Mouse (Mus musculus): ENCODE data around the gene Phyhd1. TPM values are rescaled to one million over a fixed set of nuclear protein-coding genes. Genes with fewer than 3 reads are reported as not detected.

Gene Phyhd1
- polyA plus RNA-seq, 1 experiment from 2014 or later = 14.1 TPM

DNA sequence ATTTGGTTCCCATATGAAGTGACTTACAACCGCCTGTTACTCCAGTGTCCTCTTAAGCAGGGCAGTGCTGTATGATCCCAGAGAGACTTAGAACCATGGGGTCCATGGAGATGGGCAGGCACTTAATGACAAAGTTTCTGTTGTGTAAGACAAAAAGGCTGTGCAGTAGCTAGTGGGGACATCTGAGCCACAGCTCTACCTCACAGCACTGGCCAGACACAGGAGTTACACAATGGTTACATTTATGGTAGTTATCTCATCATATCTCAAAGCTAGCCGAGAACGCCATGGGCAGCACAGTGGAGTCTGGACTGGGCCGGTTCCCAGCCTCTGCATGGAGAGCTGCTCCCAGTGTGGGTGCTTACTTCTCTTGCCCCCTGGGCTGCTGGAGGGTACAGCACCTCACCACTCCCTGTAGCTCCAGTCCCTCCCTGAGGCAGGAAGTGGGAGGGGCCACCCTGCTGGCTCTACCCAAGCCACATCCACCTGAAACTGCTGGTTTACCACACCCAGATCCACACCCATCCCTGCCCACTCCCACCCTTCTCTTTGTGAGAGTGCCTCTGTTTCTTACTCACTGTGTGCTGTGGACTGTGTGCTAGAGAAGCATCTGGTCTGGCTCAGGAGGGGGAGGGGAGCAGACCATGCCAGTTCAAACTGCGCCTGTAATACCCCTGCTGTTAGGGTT, 14.4 kb upstream of the Phyhd1 start:
- Histone ChIP-seq H3K4me1 (replicated peaks; ENCODE audit: control insufficient read depth, insufficient read depth, low read length) (peaks cover 10% of the 10 kb centered on the region; the same call in 1 of the 2 replicates), H3K36me3 (ENCODE audit: control insufficient read depth, insufficient read depth, low read length) (peaks cover 44% of the 10 kb centered on the region), H3K9me3 (ENCODE audit: control insufficient read depth, low read length) (no peaks in the 10 kb centered on the region), H3K27ac (ENCODE audit: low read depth) (peak overlapping the region; percentile 62), H3K4me2 (ENCODE audit: low read length) (no peak overlapping the region), H3K27me3 (replicated peaks; ENCODE audit: control insufficient read depth, insufficient read depth, low read length) (no peaks in the 10 kb centered on the region), H3K9ac (ENCODE audit: low read length) (no peak overlapping the region), H3K4me3 (ENCODE audit: low read depth, low read length) (no peak overlapping the region)
- peak; percentile 90 for ATAC-seq (replicated peaks; ENCODE audit: low FRiP score, low TSS enrichment, low read depth)
- WGBS = 76% methylated on average over 5 of the region's 5 CpGs
- DNase-seq (ENCODE audit: low spot score) = peak; percentile 75

DNA sequence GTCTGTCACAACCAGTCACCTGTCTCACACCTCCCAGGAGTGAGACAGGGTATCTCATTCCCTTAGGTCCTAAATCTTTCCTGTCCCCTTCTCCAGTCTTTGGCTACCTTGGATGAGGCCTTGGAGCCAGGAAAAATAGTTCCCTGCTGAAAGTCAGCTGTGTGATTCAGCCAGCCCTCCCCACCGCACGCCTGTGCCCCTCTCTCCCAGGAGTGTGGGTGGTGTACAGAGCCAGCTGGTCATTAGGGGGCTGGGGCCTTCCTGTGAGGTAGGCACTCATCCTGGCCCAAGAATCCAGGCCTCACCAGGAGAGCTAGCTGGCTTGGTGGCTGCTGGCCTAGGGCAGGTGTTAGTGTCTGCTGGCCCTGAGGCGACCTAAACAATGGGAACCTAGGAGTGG, 13.5 kb upstream of the Phyhd1 start:
- ATAC-seq (replicated peaks; ENCODE audit: low FRiP score, low TSS enrichment, low read depth) (no peak), DNase-seq (ENCODE audit: low spot score) (no peak)
- Histone ChIP-seq H3K27ac (ENCODE audit: low read depth) (peak overlapping the region; percentile 62; the same call in 1 of the 2 replicates), H3K27me3 (replicated peaks; ENCODE audit: control insufficient read depth, insufficient read depth, low read length) (no peaks in the 10 kb centered on the region), H3K4me3 (ENCODE audit: low read depth, low read length) (no peak overlapping the region), H3K36me3 (ENCODE audit: control insufficient read depth, insufficient read depth, low read length) (peaks cover 53% of the 10 kb centered on the region), H3K4me1 (replicated peaks; ENCODE audit: control insufficient read depth, insufficient read depth, low read length) (peaks cover 10% of the 10 kb centered on the region; the same call in 1 of the 2 replicates), H3K4me2 (ENCODE audit: low read length) (no peak overlapping the region), H3K9ac (ENCODE audit: low read length) (no peak overlapping the region), H3K9me3 (ENCODE audit: control insufficient read depth, low read length) (no peaks in the 10 kb centered on the region)
- WGBS = 80% methylated on average over 3 of the region's 3 CpGs

DNA sequence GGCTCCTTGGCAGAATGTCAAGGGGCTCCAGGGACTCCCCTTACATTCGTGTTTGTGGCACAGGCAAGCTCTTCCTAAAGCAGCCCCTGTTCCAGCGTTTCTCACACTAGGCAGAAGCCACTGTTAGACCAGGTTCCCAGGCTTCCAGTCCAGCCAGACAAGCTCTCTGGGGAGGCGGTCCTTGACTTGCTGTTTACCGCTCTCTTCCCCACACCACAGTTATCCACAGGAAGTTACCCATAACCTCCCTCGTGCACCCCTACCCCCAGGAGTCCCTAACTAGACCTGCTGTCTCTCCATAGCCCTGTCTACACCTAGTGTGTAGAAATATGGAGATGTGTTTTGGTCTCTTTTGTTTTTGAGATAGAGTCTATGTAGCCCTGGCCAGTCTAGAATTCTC, 12.2 kb upstream of the Phyhd1 start:
- H3K9me3 ChIP-seq (ENCODE audit: control insufficient read depth, low read length) = no peaks in the 10 kb centered on the region
- no peak overlapping the region for H3K9ac ChIP-seq (ENCODE audit: low read length)
- 77% methylated on average over 5 of the region's 5 CpGs for WGBS
- DNase-seq (ENCODE audit: low spot score) (no peak), ATAC-seq (replicated peaks; ENCODE audit: low FRiP score, low TSS enrichment, low read depth) (no peak)
- no peak overlapping the region for H3K4me2 ChIP-seq (ENCODE audit: low read length)
- no peak overlapping the region for H3K4me3 ChIP-seq (ENCODE audit: low read depth, low read length)
- no peaks in the 10 kb centered on the region for H3K27me3 ChIP-seq (replicated peaks; ENCODE audit: control insufficient read depth, insufficient read depth, low read length)
- H3K4me1 ChIP-seq (replicated peaks; ENCODE audit: control insufficient read depth, insufficient read depth, low read length) = peaks cover 10% of the 10 kb centered on the region; the same call in 1 of the 2 replicates
- no peak overlapping the region for H3K27ac ChIP-seq (ENCODE audit: low read depth)
- peaks cover 54% of the 10 kb centered on the region for H3K36me3 ChIP-seq (ENCODE audit: control insufficient read depth, insufficient read depth, low read length)

DNA sequence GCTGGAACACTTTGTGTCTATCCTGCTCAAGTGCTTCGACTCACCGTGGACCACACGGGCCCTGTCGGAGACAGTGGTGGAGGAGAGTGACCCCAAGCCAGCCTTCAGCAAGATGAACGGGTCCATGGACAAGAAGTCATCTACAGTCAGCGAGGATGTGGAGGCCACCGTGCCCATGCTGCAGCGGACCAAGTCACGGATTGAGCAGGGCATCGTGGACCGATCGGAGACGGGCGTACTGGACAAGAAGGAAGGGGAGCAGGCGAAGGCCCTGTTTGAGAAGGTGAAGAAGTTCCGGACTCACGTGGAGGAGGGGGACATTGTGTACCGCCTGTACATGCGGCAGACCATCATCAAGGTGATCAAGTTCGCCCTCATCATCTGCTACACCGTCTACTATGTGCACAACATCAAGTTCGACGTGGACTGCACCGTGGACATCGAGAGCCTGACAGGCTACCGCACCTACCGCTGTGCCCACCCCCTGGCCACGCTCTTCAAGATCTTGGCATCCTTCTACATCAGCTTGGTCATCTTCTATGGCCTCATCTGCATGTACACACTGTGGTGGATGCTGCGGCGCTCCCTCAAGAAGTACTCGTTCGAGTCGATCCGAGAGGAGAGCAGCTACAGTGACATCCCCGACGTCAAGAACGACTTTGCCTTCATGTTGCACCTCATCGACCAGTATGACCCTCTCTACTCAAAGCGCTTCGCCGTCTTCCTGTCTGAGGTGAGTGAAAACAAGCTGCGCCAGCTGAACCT, 10.2 kb upstream of the Phyhd1 start:
- Histone ChIP-seq H3K27me3 (replicated peaks; ENCODE audit: control insufficient read depth, insufficient read depth, low read length) (no peaks in the 10 kb centered on the region), H3K36me3 (ENCODE audit: control insufficient read depth, insufficient read depth, low read length) (peaks cover 66% of the 10 kb centered on the region), H3K9me3 (ENCODE audit: control insufficient read depth, low read length) (no peaks in the 10 kb centered on the region), H3K4me2 (ENCODE audit: low read length) (no peak overlapping the region), H3K4me3 (ENCODE audit: low read depth, low read length) (no peak overlapping the region), H3K4me1 (replicated peaks; ENCODE audit: control insufficient read depth, insufficient read depth, low read length) (peaks cover 10% of the 10 kb centered on the region; the same call in 1 of the 2 replicates), H3K9ac (ENCODE audit: low read length) (no peak overlapping the region), H3K27ac (ENCODE audit: low read depth) (no peak overlapping the region)
- ATAC-seq (replicated peaks; ENCODE audit: low FRiP score, low TSS enrichment, low read depth) (no peak), DNase-seq (ENCODE audit: low spot score) (no peak)
- WGBS = 96% methylated on average over 42 of the region's 42 CpGs

DNA sequence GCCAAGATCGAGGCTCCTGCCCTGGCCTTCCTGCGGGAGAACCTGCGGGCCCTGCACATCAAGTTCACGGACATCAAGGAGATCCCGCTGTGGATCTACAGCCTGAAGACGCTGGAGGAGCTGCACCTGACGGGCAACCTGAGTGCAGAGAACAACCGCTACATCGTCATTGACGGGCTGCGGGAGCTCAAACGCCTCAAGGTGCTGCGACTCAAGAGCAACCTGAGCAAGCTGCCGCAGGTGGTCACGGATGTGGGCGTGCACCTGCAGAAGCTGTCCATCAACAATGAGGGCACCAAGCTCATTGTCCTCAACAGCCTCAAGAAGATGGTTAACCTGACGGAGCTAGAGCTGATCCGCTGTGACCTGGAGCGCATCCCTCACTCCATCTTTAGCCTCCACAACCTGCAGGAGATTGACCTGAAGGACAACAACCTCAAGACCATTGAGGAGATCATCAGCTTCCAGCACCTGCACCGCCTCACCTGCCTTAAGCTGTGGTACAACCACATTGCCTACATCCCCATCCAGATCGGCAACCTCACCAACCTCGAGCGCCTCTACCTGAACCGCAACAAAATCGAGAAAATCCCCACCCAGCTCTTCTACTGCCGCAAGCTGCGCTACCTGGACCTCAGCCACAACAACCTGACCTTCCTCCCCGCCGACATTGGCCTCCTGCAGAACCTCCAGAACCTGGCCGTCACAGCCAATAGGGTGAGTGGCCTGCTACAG, 9.2 kb upstream of the Phyhd1 start:
- Histone ChIP-seq H3K9ac (ENCODE audit: low read length) (no peak overlapping the region), H3K9me3 (ENCODE audit: control insufficient read depth, low read length) (no peaks in the 10 kb centered on the region), H3K4me3 (ENCODE audit: low read depth, low read length) (no peak overlapping the region), H3K4me1 (replicated peaks; ENCODE audit: control insufficient read depth, insufficient read depth, low read length) (peaks cover 6% of the 10 kb centered on the region; the same call in 1 of the 2 replicates), H3K36me3 (ENCODE audit: control insufficient read depth, insufficient read depth, low read length) (peaks cover 75% of the 10 kb centered on the region), H3K27me3 (replicated peaks; ENCODE audit: control insufficient read depth, insufficient read depth, low read length) (no peaks in the 10 kb centered on the region), H3K4me2 (ENCODE audit: low read length) (no peak overlapping the region), H3K27ac (ENCODE audit: low read depth) (no peak overlapping the region)
- DNase-seq (ENCODE audit: low spot score) = no peak
- no peak for ATAC-seq (replicated peaks; ENCODE audit: low FRiP score, low TSS enrichment, low read depth)
- WGBS = 94% methylated on average over 30 of the region's 30 CpGs

DNA sequence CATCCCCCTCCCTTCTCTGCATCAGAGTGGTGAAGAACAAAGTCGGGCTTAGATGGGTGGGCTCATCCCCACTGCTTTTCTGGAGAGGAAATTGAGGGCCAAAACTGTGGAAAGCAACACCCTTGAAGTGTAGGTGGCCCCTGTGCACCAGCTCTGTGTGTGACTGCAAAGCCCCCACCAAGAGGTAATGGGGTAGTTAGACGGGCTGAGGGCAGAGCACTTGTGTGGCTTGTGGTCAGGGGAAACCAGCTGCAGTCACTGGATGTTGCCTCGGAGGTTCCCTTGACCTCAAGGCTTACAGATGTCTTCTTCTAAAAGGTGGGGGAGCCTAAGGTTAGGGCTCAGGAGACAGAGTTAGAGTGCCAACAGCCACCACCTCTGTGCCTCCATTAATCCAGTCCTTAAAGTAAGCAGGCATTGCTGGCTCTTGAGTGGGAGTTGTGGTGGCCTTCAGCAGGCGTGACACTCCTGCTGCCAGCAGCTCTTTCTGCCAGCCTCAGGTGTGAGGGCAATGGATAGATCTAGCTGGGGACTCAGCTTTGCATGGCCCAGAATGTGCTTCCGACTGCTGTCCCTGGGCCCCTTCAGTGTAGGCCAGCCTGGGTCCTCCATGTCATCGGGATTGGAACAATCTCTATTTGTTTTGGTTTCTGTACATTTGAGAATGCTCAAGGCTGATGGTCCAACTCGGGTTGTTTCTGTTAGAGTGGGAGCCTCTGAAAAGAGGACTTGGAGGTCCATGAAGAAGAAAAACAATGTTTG, 8.1 kb upstream of the Phyhd1 start:
- WGBS = 84% methylated on average over 7 of the region's 7 CpGs
- no peak for ATAC-seq (replicated peaks; ENCODE audit: low FRiP score, low TSS enrichment, low read depth)
- no peak overlapping the region for H3K9ac ChIP-seq (ENCODE audit: low read length)

DNA sequence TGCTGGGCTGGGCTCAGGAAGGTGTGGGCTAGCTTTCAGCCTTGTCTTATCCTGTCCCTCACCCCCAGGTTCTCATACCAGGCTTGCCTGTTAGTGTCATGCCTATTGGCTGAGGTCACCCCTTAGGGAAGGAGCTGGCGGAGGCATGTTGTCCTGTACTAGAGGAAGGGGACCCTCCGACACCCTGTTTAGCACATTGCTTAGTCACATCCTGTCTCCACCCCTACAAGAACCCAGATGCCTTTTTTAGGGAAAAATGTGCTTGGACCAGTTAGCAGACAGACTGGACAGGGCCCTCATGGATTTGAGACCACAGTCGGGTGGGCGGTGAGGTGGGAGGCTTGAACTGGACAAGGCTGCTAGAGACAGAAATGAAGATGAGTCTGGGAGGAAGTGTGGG, 7.4 kb upstream of the Phyhd1 start:
- ATAC-seq (replicated peaks; ENCODE audit: low FRiP score, low TSS enrichment, low read depth) (no peak), DNase-seq (ENCODE audit: low spot score) (no peak)
- 62% methylated on average over 4 of the region's 4 CpGs for WGBS
- H3K4me2 ChIP-seq (ENCODE audit: low read length) = no peak overlapping the region
- H3K27ac ChIP-seq (ENCODE audit: low read depth) = no peak overlapping the region
- no peak overlapping the region for H3K9ac ChIP-seq (ENCODE audit: low read length)
- peaks cover 92% of the 10 kb centered on the region for H3K36me3 ChIP-seq (ENCODE audit: control insufficient read depth, insufficient read depth, low read length)
- H3K4me3 ChIP-seq (ENCODE audit: low read depth, low read length) = no peak overlapping the region
- H3K9me3 ChIP-seq (ENCODE audit: control insufficient read depth, low read length) = no peaks in the 10 kb centered on the region
- no peaks in the 10 kb centered on the region for H3K4me1 ChIP-seq (replicated peaks; ENCODE audit: control insufficient read depth, insufficient read depth, low read length)
- no peaks in the 10 kb centered on the region for H3K27me3 ChIP-seq (replicated peaks; ENCODE audit: control insufficient read depth, insufficient read depth, low read length)

More for the DNA sequence above, 8.1 kb upstream of the Phyhd1 start:
- no peaks in the 10 kb centered on the region for H3K27me3 ChIP-seq (replicated peaks; ENCODE audit: control insufficient read depth, insufficient read depth, low read length)
- no peak overlapping the region for H3K4me2 ChIP-seq (ENCODE audit: low read length)
- peaks cover 84% of the 10 kb centered on the region for H3K36me3 ChIP-seq (ENCODE audit: control insufficient read depth, insufficient read depth, low read length)
- DNase-seq (ENCODE audit: low spot score) = no peak
- H3K4me3 ChIP-seq (ENCODE audit: low read depth, low read length) = no peak overlapping the region
- no peak overlapping the region for H3K27ac ChIP-seq (ENCODE audit: low read depth)
- no peaks in the 10 kb centered on the region for H3K9me3 ChIP-seq (ENCODE audit: control insufficient read depth, low read length)
- H3K4me1 ChIP-seq (replicated peaks; ENCODE audit: control insufficient read depth, insufficient read depth, low read length) = no peaks in the 10 kb centered on the region

All from intestine, embryonic 14.5 days (tissue).